Mouse (Mus musculus): ENCODE measurements around the gene Bach2. TPM values are rescaled to one million over a fixed set of nuclear protein-coding genes. Genes with fewer than 3 reads are reported as not detected.

Bach2 gene
- polyA plus RNA-seq, 1 experiment from 2014 or later: 9.8 TPM

DNA sequence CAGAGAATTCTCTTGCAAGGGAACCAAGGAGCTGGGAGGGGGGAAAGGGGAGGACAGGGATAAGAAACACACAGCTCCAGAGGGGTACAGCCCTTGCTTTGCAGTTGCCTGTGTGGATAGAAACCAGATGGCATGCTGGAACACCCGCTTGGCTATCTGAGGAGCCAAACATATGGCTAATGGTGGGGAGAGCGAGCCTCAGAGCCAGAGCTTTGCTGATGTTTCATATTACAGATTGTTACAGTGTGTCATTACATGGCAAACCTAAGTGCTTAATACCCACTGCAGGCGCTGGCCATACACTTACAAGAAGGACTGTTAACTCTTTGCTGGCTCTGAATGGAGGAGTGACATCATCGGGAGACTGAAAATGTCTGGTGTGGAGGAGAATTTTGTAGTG, 64.5 kb downstream of the Bach2 start:
- Histone ChIP-seq H3K9ac (no peak overlapping the region), H3K4me3 (no peak overlapping the region), H3K4me2 (peak overlapping the region; percentile 56), H3K4me1 (peaks cover 76% of the 10 kb centered on the region), H3K36me3 (no peaks in the 10 kb centered on the region), H3K27me3 (no peaks in the 10 kb centered on the region), H3K27ac (peak overlapping the region; percentile 94), H3K9me3 (no peaks in the 10 kb centered on the region)
- ATAC-seq (ENCODE audit: insufficient number of reproducible peaks, insufficient read depth, low FRiP score, low TSS enrichment, low read depth): peak; percentile 84
- WGBS: 3% methylated on average over 4 of the region's 4 CpGs

DNA sequence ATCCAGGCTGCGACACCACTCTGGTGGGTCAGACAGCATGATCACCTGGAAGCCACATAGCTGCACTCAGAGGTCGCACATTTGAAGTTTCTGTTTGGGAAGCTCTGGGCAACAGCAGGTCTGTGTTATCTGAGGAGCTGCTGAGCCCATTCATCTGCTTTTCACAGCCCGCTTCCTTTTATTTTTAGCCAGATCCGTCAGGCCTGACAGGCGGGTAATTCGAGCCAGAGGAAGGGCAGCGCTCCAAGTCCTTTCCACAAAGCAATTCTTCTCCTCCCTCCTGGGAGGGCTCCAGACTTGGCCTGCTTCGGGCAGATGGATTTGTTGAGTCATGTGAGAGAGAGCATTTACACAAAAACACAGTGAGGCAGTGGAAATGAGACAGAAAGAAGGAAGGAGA, 65.1 kb downstream of the Bach2 start:
- Histone ChIP-seq H3K27me3 (no peaks in the 10 kb centered on the region), H3K4me3 (no peak overlapping the region), H3K4me1 (peaks cover 70% of the 10 kb centered on the region), H3K9me3 (no peaks in the 10 kb centered on the region), H3K27ac (peak overlapping the region; percentile 94), H3K9ac (no peak overlapping the region), H3K36me3 (no peaks in the 10 kb centered on the region), H3K4me2 (peak overlapping the region; percentile 56)
- peak; percentile 75 for ATAC-seq (ENCODE audit: insufficient number of reproducible peaks, insufficient read depth, low FRiP score, low TSS enrichment, low read depth)
- WGBS: 0% methylated on average over 8 of the region's 8 CpGs

DNA sequence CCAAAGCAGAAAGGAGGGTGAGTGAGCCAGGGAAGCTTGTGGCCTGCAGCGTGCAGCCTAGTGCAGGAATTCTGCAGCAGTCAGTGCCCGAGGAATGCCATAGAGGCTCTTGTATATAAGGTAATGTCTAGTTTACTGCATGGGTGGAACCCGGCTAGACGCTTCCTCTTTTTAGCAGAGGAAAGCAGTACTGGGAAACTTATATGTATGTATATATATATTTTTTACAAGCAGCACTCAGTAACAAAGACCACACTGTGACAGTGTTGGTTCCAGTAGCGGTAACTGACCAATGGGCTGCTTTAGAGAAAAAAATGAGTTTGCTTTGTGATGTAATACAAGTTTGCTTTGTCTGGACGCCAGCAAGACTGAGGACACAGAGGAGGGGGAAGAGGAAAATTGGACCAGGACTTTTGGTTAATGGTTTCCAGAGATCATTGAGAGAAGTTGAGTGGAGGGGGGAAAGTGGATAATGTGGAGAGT, 65.7 kb downstream of the Bach2 start:
- Histone ChIP-seq H3K9me3 (no peaks in the 10 kb centered on the region), H3K27me3 (no peaks in the 10 kb centered on the region), H3K27ac (peak overlapping the region; percentile 94), H3K36me3 (no peaks in the 10 kb centered on the region), H3K4me3 (peak overlapping the region; percentile 12; the same call in 1 of the 2 replicates), H3K4me1 (peaks cover 64% of the 10 kb centered on the region), H3K4me2 (peak overlapping the region; percentile 56), H3K9ac (0 out of 2 replicates have a peak overlapping the region, but pooled peaks have one; percentile 21)
- WGBS: 11% methylated on average over 6 of the region's 6 CpGs
- ATAC-seq (ENCODE audit: insufficient number of reproducible peaks, insufficient read depth, low FRiP score, low TSS enrichment, low read depth): 0 out of 2 replicates have a peak, but pooled peaks have one; percentile 5

DNA sequence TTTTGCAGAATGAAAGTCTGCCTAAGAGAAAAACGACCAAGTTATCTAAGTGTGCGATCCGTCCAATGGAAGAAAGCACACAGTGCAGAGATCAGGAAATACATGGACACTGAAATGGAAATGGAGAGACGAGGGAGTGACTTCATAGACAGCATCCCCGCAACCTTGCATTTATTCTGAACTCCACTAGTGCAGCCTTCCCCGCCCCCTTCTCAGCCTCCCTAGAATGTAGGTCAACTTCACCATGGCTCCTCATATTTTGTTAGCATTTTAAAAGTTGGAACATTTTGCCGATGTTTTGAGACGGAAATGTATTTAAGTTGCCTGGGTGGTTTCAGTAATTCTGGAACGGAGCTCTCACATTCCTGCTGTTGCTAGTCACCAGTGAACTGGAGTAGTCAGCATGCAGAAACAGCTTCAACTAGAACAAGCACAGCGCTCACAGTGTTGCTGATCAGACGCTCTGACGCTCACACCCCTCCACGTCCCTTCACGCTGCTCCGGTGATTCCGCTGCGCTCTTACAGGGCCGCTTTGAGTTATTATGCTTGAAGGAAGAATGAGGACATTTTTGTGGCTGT, 66.5 kb downstream of the Bach2 start:
- H3K4me1 ChIP-seq: peaks cover 58% of the 10 kb centered on the region
- no peaks in the 10 kb centered on the region for H3K36me3 ChIP-seq
- H3K27me3 ChIP-seq: no peaks in the 10 kb centered on the region
- H3K27ac ChIP-seq: peak overlapping the region; percentile 94
- peak overlapping the region; percentile 12; the same call in 1 of the 2 replicates for H3K4me3 ChIP-seq
- WGBS: 20% methylated on average over 18 of the region's 18 CpGs
- no peak for ATAC-seq (ENCODE audit: insufficient number of reproducible peaks, insufficient read depth, low FRiP score, low TSS enrichment, low read depth)
- H3K4me2 ChIP-seq: peak overlapping the region; percentile 56
- H3K9me3 ChIP-seq: no peaks in the 10 kb centered on the region
- peak overlapping the region; percentile 49; the same call in 1 of the 2 replicates for H3K9ac ChIP-seq

DNA sequence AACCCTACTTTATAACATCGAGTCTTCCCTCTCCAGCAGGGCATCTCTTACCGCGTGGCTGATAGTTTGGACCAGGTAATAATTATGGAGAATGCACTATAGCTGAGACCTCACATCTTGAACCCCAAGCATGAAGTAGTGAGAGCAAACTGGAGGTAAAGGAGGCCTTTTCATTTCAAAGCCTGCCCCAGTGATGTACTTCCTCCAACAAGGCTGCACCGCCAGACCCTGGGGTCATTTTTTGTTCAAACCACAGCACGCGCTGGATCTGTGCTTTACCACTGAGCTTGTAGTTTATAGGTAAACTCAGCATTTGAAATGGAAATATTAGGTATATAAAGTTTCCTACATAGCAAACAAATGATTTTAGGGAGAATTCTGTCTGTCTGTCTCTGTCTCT, 67.1 kb downstream of the Bach2 start:
- WGBS: 34% methylated on average over 6 of the region's 6 CpGs
- Histone ChIP-seq H3K27ac (peak overlapping the region; percentile 94), H3K27me3 (no peaks in the 10 kb centered on the region), H3K4me2 (peak overlapping the region; percentile 56), H3K9ac (peak overlapping the region; percentile 49; the same call in 1 of the 2 replicates), H3K4me3 (0 out of 2 replicates have a peak overlapping the region, but pooled peaks have one; percentile 12), H3K4me1 (peaks cover 54% of the 10 kb centered on the region), H3K9me3 (no peaks in the 10 kb centered on the region), H3K36me3 (no peaks in the 10 kb centered on the region)
- ATAC-seq (ENCODE audit: insufficient number of reproducible peaks, insufficient read depth, low FRiP score, low TSS enrichment, low read depth): no peak

DNA sequence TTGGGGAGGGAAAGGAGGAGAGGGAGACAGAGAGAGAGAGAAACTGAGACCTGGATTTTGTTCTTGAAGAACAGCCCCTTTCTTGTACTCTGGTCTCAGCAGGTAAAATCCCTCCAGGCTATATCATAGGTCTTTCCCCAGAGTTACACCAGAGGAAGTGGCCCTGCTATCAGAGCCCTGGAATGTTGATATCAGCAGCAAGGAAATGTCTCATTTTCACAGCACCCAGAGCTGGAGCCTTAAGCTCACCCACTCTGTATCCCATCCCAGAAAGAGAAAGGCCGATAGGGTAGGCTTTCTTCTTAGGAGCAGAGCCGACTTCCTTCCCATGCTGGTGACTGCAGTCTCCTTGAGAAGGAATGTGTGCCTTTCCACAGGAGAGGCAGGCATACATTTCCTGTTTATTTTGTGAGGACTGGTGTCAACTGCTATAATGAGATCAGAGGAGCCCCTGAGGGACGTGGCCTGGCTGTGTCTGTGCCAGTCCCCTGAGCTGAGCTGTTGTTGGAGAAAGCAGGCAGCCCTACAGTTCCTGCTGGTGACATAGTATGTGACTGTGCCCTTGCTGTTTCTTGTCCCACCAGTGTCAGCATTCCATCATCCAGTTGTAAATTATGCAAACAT, 67.7 kb downstream of the Bach2 start:
- ATAC-seq (ENCODE audit: insufficient number of reproducible peaks, insufficient read depth, low FRiP score, low TSS enrichment, low read depth): no peak
- no peak overlapping the region; the same call in 1 of the 2 replicates for H3K4me2 ChIP-seq
- no peaks in the 10 kb centered on the region for H3K9me3 ChIP-seq
- peaks cover 49% of the 10 kb centered on the region for H3K4me1 ChIP-seq
- WGBS: 17% methylated on average over 3 of the region's 3 CpGs
- no peak overlapping the region for H3K4me3 ChIP-seq
- no peaks in the 10 kb centered on the region for H3K27me3 ChIP-seq
- H3K9ac ChIP-seq: no peak overlapping the region
- H3K36me3 ChIP-seq: no peaks in the 10 kb centered on the region
- H3K27ac ChIP-seq: peak overlapping the region; percentile 94; the same call in 1 of the 2 replicates

DNA sequence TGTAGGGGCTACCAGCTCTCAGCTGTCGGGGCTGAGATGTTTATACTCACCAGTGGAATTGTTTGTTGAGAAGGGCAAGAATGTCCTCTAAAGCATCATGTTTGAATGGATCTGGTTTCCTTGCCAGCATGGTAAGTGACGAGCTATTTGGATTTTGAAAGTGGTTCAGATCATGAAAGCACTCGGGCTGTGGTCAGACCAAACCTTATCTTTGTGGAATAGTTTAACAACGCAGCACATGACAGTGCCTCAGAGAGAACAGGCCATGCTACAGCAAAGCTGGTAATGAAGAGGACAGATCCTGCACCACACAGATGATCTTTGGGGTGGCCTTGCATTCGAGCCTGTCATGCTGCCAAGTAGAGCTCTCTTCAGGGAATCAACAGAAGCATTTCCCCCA, 68.6 kb downstream of the Bach2 start:
- no peak overlapping the region for H3K4me3 ChIP-seq
- H3K36me3 ChIP-seq: no peaks in the 10 kb centered on the region
- no peak for ATAC-seq (ENCODE audit: insufficient number of reproducible peaks, insufficient read depth, low FRiP score, low TSS enrichment, low read depth)
- H3K9ac ChIP-seq: no peak overlapping the region
- H3K4me1 ChIP-seq: peaks cover 50% of the 10 kb centered on the region
- no peaks in the 10 kb centered on the region for H3K27me3 ChIP-seq
- WGBS: 76% methylated on average over 5 of the region's 5 CpGs
- no peak overlapping the region for H3K4me2 ChIP-seq
- H3K9me3 ChIP-seq: no peaks in the 10 kb centered on the region
- H3K27ac ChIP-seq: no peak overlapping the region

DNA sequence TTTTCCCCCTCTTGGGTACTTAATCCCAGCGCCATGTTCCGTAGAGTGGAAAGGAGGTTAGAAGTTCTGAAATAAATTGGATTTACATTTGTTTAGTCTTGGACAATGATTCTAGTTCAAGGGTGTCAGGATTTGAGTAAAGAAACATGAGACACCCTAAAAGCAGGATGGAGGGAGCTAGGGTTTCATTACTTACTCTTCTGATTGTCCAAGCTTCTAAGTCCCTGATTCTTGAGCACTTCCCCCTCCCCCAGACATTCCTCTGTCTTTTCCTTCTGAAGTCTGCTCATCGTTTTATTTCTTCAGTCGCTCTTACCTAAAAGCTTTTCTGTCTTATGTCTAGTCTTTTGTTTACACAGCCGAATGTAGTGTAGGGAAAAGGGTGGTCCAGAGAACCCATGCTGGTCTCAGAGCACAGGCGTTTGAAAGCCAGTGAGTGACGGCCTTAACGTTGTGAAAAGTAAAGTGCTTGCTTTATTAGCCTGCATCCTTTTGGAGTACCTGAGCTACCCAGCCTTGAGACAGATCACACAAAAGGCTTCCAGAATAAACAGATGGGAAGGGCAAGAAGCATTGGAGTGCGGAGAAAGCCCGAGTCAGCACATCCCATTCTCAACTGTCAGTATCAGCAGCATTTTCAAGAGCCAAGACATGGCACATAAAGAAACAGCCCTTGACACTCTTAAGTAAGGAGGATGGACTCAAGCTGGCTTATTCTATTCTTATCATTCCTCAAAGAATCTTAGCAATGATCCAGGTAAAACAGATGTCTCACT, 73.8 kb downstream of the Bach2 start:
- H3K4me1 ChIP-seq: peaks cover 11% of the 10 kb centered on the region
- no peak overlapping the region for H3K4me3 ChIP-seq
- H3K27me3 ChIP-seq: no peaks in the 10 kb centered on the region
- no peak overlapping the region for H3K27ac ChIP-seq
- WGBS: 61% methylated on average over 10 of the region's 10 CpGs
- peaks cover 2% of the 10 kb centered on the region; the same call in 1 of the 2 replicates for H3K9me3 ChIP-seq
- H3K36me3 ChIP-seq: peaks cover 6% of the 10 kb centered on the region
- no peak overlapping the region for H3K4me2 ChIP-seq
- H3K9ac ChIP-seq: no peak overlapping the region
- no peak for ATAC-seq (ENCODE audit: insufficient number of reproducible peaks, insufficient read depth, low FRiP score, low TSS enrichment, low read depth)

DNA sequence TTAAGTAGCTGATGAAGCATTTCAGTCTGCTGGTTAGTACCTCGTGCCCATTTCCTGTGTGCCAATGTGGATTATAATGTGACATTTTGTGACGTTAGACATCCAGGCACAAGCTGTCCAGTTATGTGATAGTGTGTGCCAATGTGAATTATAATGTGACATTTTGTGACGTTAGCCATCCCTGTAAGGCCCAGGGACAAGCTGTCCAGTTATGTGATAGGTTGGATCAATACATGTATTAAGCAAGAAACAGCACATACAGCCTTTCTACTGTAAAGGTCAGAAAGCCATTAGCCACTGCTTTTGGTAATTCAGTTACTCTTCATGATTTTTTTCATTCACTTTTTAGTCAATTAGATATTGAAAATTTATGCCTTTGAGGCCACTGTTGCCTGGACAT, 76.3 kb downstream of the Bach2 start:
- Histone ChIP-seq H3K27me3 (no peaks in the 10 kb centered on the region), H3K4me2 (no peak overlapping the region), H3K27ac (no peak overlapping the region), H3K4me1 (peaks cover 11% of the 10 kb centered on the region), H3K36me3 (peaks cover 17% of the 10 kb centered on the region), H3K9me3 (peaks cover 5% of the 10 kb centered on the region; the same call in 1 of the 2 replicates), H3K9ac (no peak overlapping the region), H3K4me3 (no peak overlapping the region)
- ATAC-seq (ENCODE audit: insufficient number of reproducible peaks, insufficient read depth, low FRiP score, low TSS enrichment, low read depth): no peak
- WGBS: 80% methylated on average over 3 of the region's 3 CpGs

DNA sequence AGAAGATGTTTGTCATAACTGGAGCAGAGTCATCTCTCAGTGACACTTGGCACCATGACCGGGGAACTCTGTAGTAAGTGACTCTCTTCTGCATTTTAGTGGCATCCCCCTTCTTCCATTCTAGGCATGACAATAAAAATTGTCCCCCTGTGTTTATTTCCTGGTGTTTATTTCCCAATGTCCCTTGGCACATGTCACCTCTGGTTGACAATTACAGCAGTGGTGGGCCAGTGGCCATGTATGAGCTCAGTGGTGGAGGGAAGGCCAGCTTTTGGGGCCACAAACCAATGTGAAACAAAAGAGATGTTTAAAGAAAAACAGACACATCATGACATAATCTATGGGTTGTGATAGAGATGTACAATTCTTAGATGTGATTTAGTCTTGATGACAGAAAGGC, 80.0 kb downstream of the Bach2 start:
- 0 out of 2 replicates have a peak, but pooled peaks cover 2% of the 10 kb centered on the region for H3K4me1 ChIP-seq
- H3K27me3 ChIP-seq: no peaks in the 10 kb centered on the region
- H3K9ac ChIP-seq: no peak overlapping the region
- no peak overlapping the region for H3K27ac ChIP-seq
- H3K36me3 ChIP-seq: peaks cover 17% of the 10 kb centered on the region
- H3K9me3 ChIP-seq: peaks cover 10% of the 10 kb centered on the region; the same call in 1 of the 2 replicates
- ATAC-seq (ENCODE audit: insufficient number of reproducible peaks, insufficient read depth, low FRiP score, low TSS enrichment, low read depth): no peak
- no peak overlapping the region for H3K4me2 ChIP-seq
- WGBS: 96% methylated on average over 1 of the region's 1 CpGs
- H3K4me3 ChIP-seq: no peak overlapping the region

DNA sequence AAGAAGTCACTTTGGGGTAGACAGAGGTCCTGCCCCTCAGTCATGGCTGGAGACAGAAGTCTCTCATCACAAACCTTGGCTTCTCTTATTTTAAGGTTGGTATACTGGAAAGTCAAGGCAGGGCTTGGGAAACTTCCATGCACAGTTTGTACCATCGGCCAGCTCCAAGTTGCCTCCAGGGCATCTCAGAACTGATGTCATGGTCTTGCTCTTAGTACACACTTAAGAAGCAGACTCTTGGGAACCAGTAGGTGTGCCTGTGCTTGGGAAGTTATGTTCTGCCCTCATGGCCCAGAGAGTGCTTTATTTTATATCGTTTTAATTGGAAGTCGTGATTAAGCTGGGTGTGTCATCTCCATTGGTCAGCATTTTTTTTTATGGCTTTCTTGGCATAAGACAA, 80.7 kb downstream of the Bach2 start:
- Histone ChIP-seq H3K4me2 (no peak overlapping the region), H3K36me3 (peaks cover 17% of the 10 kb centered on the region), H3K9me3 (peaks cover 10% of the 10 kb centered on the region; the same call in 1 of the 2 replicates), H3K9ac (no peak overlapping the region), H3K27ac (no peak overlapping the region), H3K4me3 (no peak overlapping the region), H3K4me1 (0 out of 2 replicates have a peak, but pooled peaks cover 2% of the 10 kb centered on the region), H3K27me3 (no peaks in the 10 kb centered on the region)
- ATAC-seq (ENCODE audit: insufficient number of reproducible peaks, insufficient read depth, low FRiP score, low TSS enrichment, low read depth): no peak
- WGBS: 83% methylated on average over 3 of the region's 3 CpGs
